Mouse (Mus musculus) heart, embryonic 11.5 days (tissue): Measurements from ENCODE around the gene Lenep. TPM values are rescaled to one million over a fixed set of nuclear protein-coding genes. Genes with fewer than 3 reads are reported as not detected.
A peak's percentile ranks its signal among the peaks of the same experiment; 100 is the strongest.

ENCODE experiments used
- ATAC-seq: fragments of 200-750 bp; cut with Nextera tagmentation; replicated peaks from 2 replicates; pipeline ENCODE4 v1.8.0; 2017; ENCODE audit warnings: moderate library complexity; ENCODE audit not compliant: insufficient number of reproducible peaks, low FRiP score, low TSS enrichment
- H3K27ac ChIP-seq: fragments of 300-500 bp; sonication (generic); 2 replicates; pipeline ENCODE4 v1.5.1; 2014; ENCODE audit warnings: mild to moderate bottlenecking, low read depth, low read length
- H3K27me3 ChIP-seq: fragments of 300-500 bp; sonication (generic); 2 replicates; pipeline ENCODE4 v1.6.1; 2014; ENCODE audit warnings: mild to moderate bottlenecking, low read length, mixed read lengths; ENCODE audit not compliant: control insufficient read depth, insufficient read depth
- H3K36me3 ChIP-seq: fragments of 300-500 bp; sonication (generic); 2 replicates; pipeline ENCODE4 v1.6.1; 2014; ENCODE audit warnings: mild to moderate bottlenecking, low read length, moderate library complexity, mixed read lengths; ENCODE audit not compliant: control insufficient read depth, insufficient read depth
- H3K4me1 ChIP-seq: fragments of 300-500 bp; sonication (generic); 2 replicates; pipeline ENCODE4 v1.6.1; 2014; ENCODE audit warnings: low read length; ENCODE audit not compliant: control insufficient read depth, insufficient read depth
- H3K4me2 ChIP-seq: fragments of 300-500 bp; sonication (generic); 2 replicates; pipeline ENCODE4 v1.6.1; 2014; ENCODE audit warnings: mild to moderate bottlenecking, moderate library complexity
- H3K4me3 ChIP-seq: fragments of 300-500 bp; sonication (generic); 2 replicates; pipeline ENCODE4 v1.5.1; 2014; ENCODE audit warnings: low read depth, low read length
- H3K9ac ChIP-seq: fragments of 300-500 bp; sonication (generic); 2 replicates; pipeline ENCODE4 v1.6.1; 2014; ENCODE audit warnings: mild to moderate bottlenecking, low read depth, low read length, moderate library complexity
- H3K9me3 ChIP-seq: fragments of 300-500 bp; sonication (generic); replicated peaks from 2 replicates; pipeline ENCODE4 v1.6.1; 2016; ENCODE audit warnings: low read length; ENCODE audit not compliant: control insufficient read depth
- WGBS: fragments of 180-500 bp; shearing (Covaris S2); extraction: QIAGEN DNeasy Blood & Tissue Kit; methylation state at CpG from one replicate; pipeline ENCODE4 v1.1.7; 2014; ENCODE audit not compliant: insufficient replicate concordance; 5-methylcytosine and 5-hydroxymethylcytosine counted together
- polyA plus RNA-seq: library from polyadenylated mRNA; unstranded; fragments of >200 nt; fragmentation: Nextera tagmentation; extraction: Ambion mirVana; gene quantifications from 2 replicates; pipeline ENCODE4 v1.2.1, GENCODE M21; 2014

Gene Lenep
- polyA plus RNA-seq, 1 experiment from 2014 or later, result not detected

DNA sequence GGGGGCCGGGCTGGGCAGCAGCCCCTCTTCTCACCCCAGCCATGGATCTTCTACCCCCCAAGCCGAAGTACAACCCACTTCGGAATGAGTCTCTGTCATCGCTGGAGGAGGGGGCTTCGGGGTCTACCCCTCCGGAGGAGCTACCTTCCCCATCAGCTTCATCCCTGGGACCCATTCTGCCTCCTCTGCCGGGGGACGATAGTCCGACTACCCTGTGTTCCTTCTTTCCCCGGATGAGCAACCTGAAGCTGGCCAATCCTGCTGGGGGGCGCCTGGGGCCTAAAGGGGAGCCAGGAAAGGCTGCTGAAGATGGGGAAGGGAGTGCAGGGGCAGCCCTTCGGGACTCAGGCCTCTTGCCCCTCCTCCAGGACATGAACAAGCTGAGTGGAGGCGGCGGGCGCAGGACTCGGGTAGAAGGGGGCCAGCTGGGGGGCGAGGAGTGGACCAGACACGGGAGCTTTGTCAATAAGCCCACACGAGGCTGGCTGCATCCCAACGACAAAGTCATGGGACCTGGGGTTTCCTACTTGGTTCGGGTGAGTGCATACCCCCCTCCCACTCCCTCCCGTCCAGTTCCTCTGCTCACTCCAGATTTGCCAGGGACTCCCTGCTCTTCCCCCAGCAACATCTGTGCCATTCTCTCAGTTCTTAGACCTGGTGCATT is 19.3 kb upstream of the Lenep start:
- Histone ChIP-seq H3K9ac (peak overlapping the region; percentile 85), H3K36me3 (peaks cover 7% of the 10 kb centered on the region), H3K4me3 (peak overlapping the region; percentile 60), H3K4me2 (peak overlapping the region; percentile 90), H3K4me1 (peaks cover 25% of the 10 kb centered on the region), H3K27ac (peak overlapping the region; percentile 97), H3K27me3 (no peaks in the 10 kb centered on the region), H3K9me3 (no peaks in the 10 kb centered on the region)
- 5% methylated on average over 22 of the region's 22 CpGs for WGBS
- no peak for ATAC-seq

DNA sequence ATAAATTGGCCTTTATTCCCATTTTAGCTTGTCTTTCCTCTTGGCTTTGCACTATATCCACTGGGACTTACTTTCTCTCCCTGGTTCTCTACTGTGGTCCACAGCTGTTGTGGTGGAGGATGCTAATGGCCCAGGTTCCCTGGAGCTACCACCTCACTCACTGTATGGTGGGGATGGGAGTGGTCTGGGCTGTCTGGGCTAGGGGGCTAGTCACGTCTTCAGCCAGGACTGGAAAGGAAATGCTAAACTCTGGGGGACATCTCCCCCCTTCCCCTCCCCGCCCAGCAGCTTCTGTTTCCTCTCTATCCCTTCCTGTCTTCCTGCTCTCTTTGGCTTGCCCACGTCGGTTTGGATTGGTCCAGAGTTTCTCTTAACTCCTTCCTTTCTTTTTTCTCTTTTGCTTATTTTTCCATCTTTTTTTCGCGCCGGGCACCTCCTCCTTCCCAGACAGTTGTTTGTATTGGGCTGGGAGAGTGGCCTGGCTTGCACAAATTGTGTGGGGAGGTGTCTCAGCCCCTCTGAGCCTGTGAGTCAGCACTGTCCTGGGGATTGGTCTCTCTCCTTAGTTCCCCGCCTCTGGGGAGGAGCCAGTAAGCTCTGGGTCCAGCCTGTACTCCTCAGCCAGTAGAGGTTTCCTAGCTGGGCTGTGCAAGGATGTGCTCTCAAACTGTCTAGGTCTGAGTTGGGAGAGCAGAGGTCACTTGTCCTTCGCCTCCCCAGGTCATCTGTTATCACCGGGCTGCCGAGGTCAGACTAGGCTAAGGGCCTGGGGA is 18.6 kb upstream of the Lenep start:
- ATAC-seq, result peak; percentile 80
- WGBS, result 1% methylated on average over 11 of the region's 11 CpGs
- H3K4me1 ChIP-seq, result peaks cover 25% of the 10 kb centered on the region

DNA sequence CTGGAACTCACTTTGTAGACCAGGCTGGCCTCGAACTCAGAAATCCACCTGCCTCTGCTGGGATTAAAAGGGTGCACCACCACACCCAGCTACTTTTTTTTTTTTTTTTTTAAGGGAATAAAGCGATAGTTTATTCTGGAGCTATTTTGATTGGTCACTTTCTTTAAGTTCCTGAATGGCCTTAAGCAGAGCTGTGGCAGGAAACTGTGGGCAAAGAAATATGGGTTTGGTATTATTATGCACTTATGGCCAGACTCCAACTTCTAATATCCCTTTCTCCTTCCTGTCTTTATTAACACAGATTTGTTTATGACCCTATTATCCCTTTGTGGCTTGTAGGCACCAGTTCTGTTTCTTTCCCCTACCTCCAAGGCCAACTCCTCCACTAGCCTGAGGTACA is 17.8 kb upstream of the Lenep start:
- peak overlapping the region; percentile 90 for H3K4me2 ChIP-seq
- ATAC-seq, result no peak
- no peaks in the 10 kb centered on the region for H3K9me3 ChIP-seq
- H3K4me3 ChIP-seq, result no peak overlapping the region
- peak overlapping the region; percentile 97 for H3K27ac ChIP-seq
- WGBS, result 60% methylated on average over 2 of the region's 2 CpGs
- H3K27me3 ChIP-seq, result no peaks in the 10 kb centered on the region
- H3K4me1 ChIP-seq, result peaks cover 25% of the 10 kb centered on the region
- peak overlapping the region; percentile 11; the same call in 1 of the 2 replicates for H3K9ac ChIP-seq
- H3K36me3 ChIP-seq, result peaks cover 9% of the 10 kb centered on the region

More for the DNA sequence above, 18.6 kb upstream of the Lenep start:
- H3K4me2 ChIP-seq, result peak overlapping the region; percentile 90
- H3K27ac ChIP-seq, result peak overlapping the region; percentile 97
- H3K36me3 ChIP-seq, result peaks cover 6% of the 10 kb centered on the region
- peak overlapping the region; percentile 85 for H3K9ac ChIP-seq
- peak overlapping the region; percentile 60 for H3K4me3 ChIP-seq
- H3K9me3 ChIP-seq, result no peaks in the 10 kb centered on the region
- H3K27me3 ChIP-seq, result no peaks in the 10 kb centered on the region

DNA sequence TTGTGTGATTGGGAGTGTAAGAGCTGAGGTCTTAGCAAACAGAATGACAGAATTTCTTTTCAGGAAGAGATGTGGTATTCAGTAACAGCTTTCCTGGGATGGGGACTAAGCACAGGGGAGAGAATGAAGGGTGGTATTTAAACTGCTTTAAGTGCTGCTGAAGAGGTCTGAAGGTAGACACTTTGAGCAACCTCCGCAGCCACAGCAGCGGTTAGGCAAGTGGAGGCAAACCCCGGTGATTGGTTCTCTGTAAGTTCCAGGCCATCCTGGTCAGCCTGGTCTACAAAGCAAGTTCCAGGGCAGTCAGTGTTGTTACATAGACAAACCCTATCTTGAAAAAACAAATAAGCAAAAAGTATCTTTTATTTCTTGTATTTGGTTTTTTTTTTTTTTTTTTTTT is 17.4 kb upstream of the Lenep start:
- H3K27ac ChIP-seq, result peak overlapping the region; percentile 97
- peak overlapping the region; percentile 87; the same call in 1 of the 2 replicates for H3K9ac ChIP-seq
- no peak for ATAC-seq
- peaks cover 25% of the 10 kb centered on the region for H3K4me1 ChIP-seq
- H3K27me3 ChIP-seq, result no peaks in the 10 kb centered on the region
- 17% methylated on average over 3 of the region's 3 CpGs for WGBS
- peak overlapping the region; percentile 90 for H3K4me2 ChIP-seq
- peaks cover 12% of the 10 kb centered on the region for H3K36me3 ChIP-seq
- H3K9me3 ChIP-seq, result no peaks in the 10 kb centered on the region
- H3K4me3 ChIP-seq, result peak overlapping the region; percentile 53

DNA sequence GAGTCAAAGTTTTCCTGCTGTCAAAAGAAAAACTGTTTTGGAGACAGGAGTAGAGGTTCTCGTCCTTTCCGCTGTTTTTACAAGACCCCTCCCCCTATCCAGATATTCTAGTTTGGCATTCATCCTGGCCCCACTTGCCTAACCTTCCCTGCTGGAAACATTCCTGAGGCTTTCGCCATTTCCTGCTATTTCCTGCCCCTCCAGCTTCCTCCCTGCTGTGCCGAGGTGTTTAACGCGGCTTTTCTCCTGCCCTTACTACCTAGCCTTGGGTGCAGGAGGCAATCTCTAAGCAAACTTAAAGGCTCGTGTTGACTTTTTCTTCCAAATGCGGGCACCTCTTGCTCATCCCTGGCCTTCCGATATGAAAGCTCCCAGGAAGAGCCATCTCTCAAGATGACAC is 17.0 kb upstream of the Lenep start:
- under 1% methylated on average over 9 of the region's 9 CpGs for WGBS
- H3K4me2 ChIP-seq, result peak overlapping the region; percentile 90
- H3K9ac ChIP-seq, result peak overlapping the region; percentile 87
- H3K4me3 ChIP-seq, result peak overlapping the region; percentile 53
- no peaks in the 10 kb centered on the region for H3K27me3 ChIP-seq
- peaks cover 23% of the 10 kb centered on the region for H3K4me1 ChIP-seq
- H3K27ac ChIP-seq, result peak overlapping the region; percentile 97
- peaks cover 16% of the 10 kb centered on the region for H3K36me3 ChIP-seq
- ATAC-seq, result no peak
- H3K9me3 ChIP-seq, result no peaks in the 10 kb centered on the region

DNA sequence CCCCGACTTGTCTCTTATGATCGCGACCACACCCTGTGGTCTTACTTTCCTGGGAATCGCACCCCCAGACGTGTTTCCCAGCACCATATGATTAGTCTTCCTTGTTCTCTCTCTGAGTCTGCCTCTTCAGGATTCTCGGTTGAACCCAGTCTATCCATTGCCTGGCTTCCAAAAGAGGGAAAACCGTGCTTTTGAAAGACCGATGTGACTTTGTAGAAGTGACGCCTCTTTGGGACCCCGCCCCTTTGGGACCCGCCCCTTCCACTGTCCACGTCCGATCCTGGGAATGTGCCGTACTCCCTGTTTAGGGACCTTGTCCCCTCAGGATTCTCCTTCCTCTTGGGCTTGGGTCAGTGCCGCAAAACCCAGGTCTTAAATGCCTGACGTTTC is 16.3 kb upstream of the Lenep start:
- Histone ChIP-seq H3K4me1 (peaks cover 23% of the 10 kb centered on the region), H3K4me2 (peak overlapping the region; percentile 90), H3K9ac (peak overlapping the region; percentile 87), H3K36me3 (peaks cover 18% of the 10 kb centered on the region), H3K9me3 (no peaks in the 10 kb centered on the region), H3K27me3 (no peaks in the 10 kb centered on the region), H3K27ac (peak overlapping the region; percentile 97), H3K4me3 (peak overlapping the region; percentile 53)
- under 1% methylated on average over 16 of the region's 16 CpGs for WGBS
- no peak for ATAC-seq

DNA sequence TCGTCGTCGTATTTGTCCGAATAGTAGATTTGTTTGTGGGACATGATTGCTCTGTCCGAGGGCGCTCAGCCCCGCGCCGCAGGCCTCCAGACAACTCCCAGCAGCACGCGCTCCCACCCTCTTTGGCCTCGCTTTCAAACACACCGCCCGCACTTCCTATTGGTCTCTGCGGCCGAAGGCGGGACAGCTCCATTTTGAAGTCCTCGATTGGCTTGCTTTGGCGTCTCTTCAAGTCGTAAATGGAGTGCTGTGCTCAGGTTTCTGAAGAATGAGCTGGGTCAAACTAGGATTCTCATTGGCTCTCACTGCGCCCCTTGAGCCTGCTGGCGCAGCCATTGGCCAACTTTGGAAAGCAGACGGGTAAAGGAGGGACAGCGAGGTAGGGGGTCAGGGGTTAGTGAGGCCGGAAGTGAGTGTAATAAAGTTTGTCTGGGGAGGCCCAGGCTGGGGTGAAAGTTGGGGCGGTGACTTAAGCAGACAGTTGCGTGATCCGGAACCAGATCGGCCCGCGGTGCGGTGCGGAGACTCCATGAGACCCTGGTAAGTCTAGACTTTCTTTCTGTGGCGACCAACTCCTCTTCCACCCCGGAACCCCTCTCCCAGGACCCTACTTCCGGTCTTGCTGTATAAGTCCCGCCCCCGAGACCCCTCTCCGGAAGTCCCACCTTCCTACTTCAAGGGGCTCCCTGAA is 15.7 kb upstream of the Lenep start, which contains the start of the genes Cks1b and Shc1:
TSS of gene Cks1b (minus strand) at position 214 of the 691 bp plus-strand sequence.
TSS of gene Shc1 (plus strand) at position 274 of the 691 bp plus-strand sequence.
- Histone ChIP-seq H3K27me3 (no peaks in the 10 kb centered on the region), H3K4me2 (peak within 1 kb of the TSS; percentile 90), H3K4me3 (peak within 1 kb of the TSS; percentile 53), H3K36me3 (peaks cover 20% of the 10 kb centered on the region), H3K4me1 (peaks cover 20% of the 10 kb centered on the region), H3K9me3 (no peaks in the 10 kb centered on the region), H3K9ac (peak within 1 kb of the TSS; percentile 87), H3K27ac (peak within 1 kb of the TSS; percentile 97)
- peak; percentile 89 for ATAC-seq
- WGBS, result under 1% methylated on average over 39 of the region's 39 CpGs

DNA sequence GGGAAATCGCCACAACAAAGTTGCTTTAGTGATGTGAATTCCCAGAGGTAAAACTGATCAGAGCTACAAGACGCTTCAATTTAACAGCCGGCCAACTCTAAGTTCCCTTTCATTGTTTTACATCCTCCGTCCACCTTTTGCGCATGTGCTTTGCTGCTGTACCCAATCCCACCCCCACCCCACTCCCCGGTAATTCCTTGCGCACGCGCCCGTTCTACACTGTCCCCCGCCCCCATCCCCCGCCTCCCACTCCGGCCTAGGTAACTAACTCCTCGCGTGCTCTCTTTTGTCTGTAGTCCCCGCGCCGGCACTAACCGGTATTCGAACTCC is 15.2 kb upstream of the Lenep start:
- Histone ChIP-seq H3K36me3 (peaks cover 20% of the 10 kb centered on the region), H3K27me3 (no peaks in the 10 kb centered on the region), H3K4me1 (peaks cover 19% of the 10 kb centered on the region), H3K4me2 (peak overlapping the region; percentile 90), H3K4me3 (peak overlapping the region; percentile 53), H3K9ac (peak overlapping the region; percentile 87), H3K27ac (peak overlapping the region; percentile 97), H3K9me3 (no peaks in the 10 kb centered on the region)
- WGBS, result under 1% methylated on average over 20 of the region's 20 CpGs
- ATAC-seq, result no peak; the same call in 1 of the 2 replicates
